Mouse (Mus musculus) brain, embryonic 14.5 days (tissue): Measurements from ENCODE around the gene Calhm3.

Experiments
- CTCF ChIP-seq: fragments of 200-500 bp; IDR thresholded peaks from 2 replicates; pipeline ENCODE4 v1.5.1; 2012; ENCODE audit warnings: inconsistent platforms, mild to moderate bottlenecking, moderate library complexity, borderline replicate concordance; ENCODE audit not compliant: insufficient read depth, insufficient read length; ENCODE audit errors: extremely low read depth
- POLR2A ChIP-seq: fragments of 200-500 bp; IDR thresholded peaks from 2 replicates; pipeline ENCODE4 v1.6.1; 2012; ENCODE audit warnings: mild to moderate bottlenecking, inconsistent platforms, borderline replicate concordance; ENCODE audit not compliant: poor library complexity, insufficient read depth, insufficient read length, severe bottlenecking; ENCODE audit errors: extremely low read depth

- TF ChIP-seq CTCF = no peak
- no peak for TF ChIP-seq POLR2A
Observed at GRCm38 (mm10) chr19:47184221-47184620, 26.7 kb upstream of the Calhm3 start.
